Mouse (Mus musculus): ENCODE data around the gene Tmem30c.
A peak's percentile ranks its signal among the peaks of the same experiment; 100 is the strongest.

The Tmem30c gene

DNA sequence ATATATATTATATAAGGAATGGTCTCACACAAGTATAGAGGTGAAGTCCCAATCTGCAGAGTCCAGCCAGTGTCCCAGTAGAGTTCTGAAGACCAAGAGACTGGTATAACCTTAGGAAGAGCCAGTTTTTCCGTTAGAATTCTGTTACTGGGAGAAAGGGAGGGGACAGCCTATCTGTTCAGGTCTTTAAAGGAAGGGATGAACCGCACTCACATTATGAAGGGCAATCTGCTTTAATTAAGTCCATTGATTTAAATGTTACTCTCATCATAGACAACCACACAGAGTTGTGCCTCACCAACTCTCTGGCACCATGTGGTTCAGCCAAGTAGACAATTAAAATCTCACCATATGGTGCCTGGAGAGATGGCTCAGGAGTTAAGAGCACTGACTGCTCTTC, at the start of gene Tmem30c:
Tmem30c (minus strand) TSS at position 101 of the 400 bp plus-strand sequence.
- DNase-seq = no peak

GRCm38 (mm10) chr16:57340613-57340898, 47.9 kb upstream of the Tmem30c start:
- no peak for DNase-seq

DNA sequence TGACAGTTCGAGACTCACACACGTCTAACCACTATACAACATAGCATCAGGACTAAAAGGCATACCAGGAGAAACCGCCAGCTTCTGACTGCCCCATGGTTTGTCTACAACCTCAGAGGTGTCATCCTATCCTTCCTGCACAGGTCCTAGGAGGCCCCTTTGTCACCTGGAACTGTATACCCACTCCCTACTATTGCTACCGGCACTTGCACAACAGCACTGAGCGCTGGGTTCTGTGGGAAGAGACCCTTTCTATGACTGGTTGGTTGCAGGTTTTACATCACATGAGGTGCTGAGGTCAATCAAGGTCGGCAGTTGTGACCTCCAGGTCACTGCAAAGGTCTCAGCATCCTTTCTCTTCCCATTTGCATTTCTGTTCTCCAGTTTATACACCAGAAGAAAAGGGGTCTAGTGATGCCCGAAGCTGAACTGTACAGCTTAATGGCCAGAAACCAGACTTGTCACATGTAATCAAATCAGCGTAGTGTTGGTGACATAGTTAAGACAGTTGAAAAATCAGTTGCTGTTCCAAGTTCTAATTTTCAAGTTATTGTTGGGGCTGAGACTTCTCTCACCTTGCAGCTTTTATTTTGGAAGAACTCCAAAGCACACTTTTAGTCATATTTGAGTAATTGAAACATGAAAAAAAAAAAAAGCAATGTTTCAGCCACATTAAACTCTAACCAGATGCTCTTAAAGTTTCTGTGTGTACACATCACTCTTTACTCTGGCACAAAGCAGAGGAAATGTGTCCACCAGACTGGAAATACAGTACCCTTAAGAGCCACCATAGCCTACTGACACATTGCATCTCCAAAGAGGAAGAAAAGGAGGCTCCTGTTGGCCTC, 47.3 kb upstream of the Tmem30c start:
- DNase-seq = no peak

GRCm38 (mm10) chr16:57336770-57337423, 44.2 kb upstream of the Tmem30c start:
- DNase-seq = no peak

DNA sequence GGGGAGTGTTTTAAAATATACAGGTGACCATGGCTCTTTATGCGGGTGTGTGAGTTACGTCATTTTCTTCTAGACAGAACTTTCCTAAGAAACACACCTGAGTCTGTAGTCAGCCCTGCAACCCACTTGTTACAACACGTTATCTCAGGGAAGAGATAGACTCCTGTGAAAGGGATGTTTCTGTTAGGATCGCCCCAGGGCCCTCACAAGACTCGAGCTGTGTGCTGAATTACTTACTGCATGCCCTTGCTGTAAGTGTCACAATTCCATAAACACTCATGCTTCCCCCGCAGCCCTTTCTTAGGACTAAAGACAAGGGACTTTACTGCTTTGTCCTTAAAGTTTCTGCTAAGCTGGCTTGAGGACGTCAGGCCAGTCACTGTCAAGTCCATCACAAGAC, 39.6 kb upstream of the Tmem30c start:
- DNase-seq = no peak

DNA sequence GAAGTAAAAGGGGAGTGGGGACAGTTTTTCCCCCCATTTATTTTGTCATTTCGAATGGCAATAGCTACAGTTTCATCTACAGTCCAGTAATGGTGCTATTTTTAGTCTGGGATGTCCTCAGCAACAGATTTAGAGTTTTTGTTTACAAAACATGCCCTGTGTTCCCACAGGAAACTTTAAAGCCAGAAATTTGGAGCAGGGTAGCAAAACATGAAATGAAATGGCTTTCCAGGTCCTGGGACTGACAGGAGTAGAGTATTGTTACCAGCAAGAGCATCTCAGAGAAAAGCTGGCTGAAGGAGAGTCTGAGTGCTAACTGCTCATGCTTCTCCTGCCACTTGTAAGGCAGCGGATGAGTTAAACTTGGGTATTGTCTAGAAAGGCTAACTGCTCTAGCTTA, 37.4 kb upstream of the Tmem30c start:
- DNase-seq = no peak

DNA sequence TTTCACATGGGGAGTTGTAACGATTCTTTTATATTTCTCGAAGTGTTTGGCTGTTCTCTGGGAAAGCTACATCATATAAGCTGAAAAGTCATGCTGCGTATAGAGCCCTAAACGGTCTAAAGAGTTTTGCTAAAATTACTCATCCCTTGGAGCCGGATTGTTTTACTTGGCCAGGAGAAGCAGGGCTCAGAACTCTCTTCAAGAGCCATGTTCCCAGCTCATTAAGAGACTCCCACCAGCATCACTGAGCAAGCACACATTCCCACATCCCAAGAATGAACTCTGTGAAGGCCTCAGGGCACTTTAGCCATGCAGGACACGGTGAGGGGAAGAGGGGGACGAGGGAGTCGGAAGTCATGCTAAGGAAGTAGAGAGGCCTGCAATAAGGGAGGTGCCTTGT, 36.4 kb upstream of the Tmem30c start:
- DNase-seq = no peak

GRCm38 (mm10) chr16:57326996-57327395, 34.3 kb upstream of the Tmem30c start:
- DNase-seq = no peak

- no peak for DNase-seq
Measured at GRCm38 (mm10) chr16:57319284-57320124, 26.8 kb upstream of the Tmem30c start.

GRCm38 (mm10) chr16:57318637-57319125, 26.0 kb upstream of the Tmem30c start:
- DNase-seq = no peak

GRCm38 (mm10) chr16:57317882-57318636, 25.4 kb upstream of the Tmem30c start:
- peak; percentile 52 to 77 for DNase-seq

- no peak for DNase-seq
Measured at GRCm38 (mm10) chr16:57317127-57317526, 24.5 kb upstream of the Tmem30c start.

GRCm38 (mm10) chr16:57315026-57315425, 22.4 kb upstream of the Tmem30c start:
- peak in 1 of 2 experiments; percentile 55 for DNase-seq

DNA sequence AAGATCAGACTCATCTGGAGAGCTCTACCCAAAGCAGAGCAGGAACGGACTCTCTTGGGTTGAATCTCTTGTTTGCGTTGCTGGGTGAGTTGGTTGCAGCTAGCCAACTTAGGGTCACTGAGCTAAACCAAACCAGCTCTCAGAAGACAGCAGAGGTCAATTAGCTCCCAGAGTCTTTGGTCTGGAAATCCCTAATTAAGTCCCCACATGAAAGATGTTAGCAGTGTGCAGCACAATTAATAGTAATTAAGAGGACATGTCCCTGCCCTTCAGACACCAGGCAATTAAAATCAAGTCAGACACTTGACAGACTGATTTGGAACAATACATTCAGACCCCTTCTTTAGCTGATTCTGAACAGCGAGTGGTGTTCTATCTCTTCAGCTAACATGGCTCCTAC, 21.6 kb upstream of the Tmem30c start:
- no peak for DNase-seq

- no peak for DNase-seq
Measured at GRCm38 (mm10) chr16:57313487-57313886, 20.8 kb upstream of the Tmem30c start.

- DNase-seq = no peak
Measured at GRCm38 (mm10) chr16:57312130-57312529, 19.5 kb upstream of the Tmem30c start.

- DNase-seq = no peak
Measured at GRCm38 (mm10) chr16:57305463-57305862, 12.8 kb upstream of the Tmem30c start.

- no peak for DNase-seq
Measured at GRCm38 (mm10) chr16:57303716-57304115, 11.1 kb upstream of the Tmem30c start.

DNA sequence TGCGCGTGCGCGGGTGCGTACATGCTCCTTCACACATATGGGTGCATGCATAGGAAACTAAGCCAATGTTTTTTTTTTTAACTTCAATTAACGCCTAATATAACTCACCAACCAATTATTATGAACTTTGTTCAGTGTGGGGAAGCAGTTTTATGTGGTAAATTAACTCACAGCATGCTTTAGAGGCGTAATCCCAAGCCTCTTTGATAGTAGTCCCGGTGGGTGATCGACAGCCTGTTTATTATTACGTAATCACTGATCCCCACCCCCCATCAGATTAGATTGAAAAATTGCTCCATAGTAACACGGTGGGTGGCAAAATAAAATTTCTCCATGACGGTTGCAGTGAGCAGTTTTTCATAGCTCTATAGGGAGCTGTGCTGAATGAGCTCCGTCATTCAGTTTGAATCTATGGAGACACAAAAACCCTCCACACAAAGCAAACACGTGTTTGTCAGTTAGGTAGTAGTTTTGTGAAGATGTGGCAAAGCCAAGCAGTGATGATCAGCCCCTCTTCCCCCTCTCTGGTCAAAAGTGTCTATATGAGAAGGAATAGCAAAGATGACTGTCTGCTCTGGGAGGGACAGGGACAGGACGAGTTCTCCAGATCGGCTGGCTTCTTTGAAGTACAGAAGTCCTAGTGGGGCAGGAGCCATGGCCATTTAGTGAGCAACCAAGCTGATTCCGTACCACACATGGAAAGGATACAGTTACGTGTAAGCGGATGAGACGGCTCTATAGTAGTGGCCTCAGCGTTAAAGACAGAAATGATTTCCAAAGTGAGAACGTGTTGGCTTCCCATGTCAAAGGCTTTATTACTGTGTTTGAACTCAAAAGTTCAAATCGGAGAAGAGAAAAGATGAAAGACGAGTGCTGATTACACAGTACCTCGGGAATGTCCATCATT, 10.4 kb upstream of the Tmem30c start:
- no peak for DNase-seq

GRCm38 (mm10) chr16:57301512-57302115, 8.9 kb upstream of the Tmem30c start:
- DNase-seq = no peak

Data from lung, postnatal 4 days (tissue).